Mouse (Mus musculus): Measurements from ENCODE around the gene Bcor. TPM values are rescaled to one million over a fixed set of nuclear protein-coding genes. Genes with fewer than 3 reads are reported as not detected.

Gene Bcor
- total and polyA plus RNA-seq, 2 experiments from 2014 or later, result 10.3 to 22.6 TPM

GRCm38 (mm10) chrX:12079309-12080094 lies 80.7 kb downstream of the Bcor start:
- Histone ChIP-seq H3K4me1 (ENCODE audit: insufficient read depth, low read length) (no peaks in the 10 kb centered on the region), H3K36me3 (ENCODE audit: insufficient read depth, low read length) (no peaks in the 10 kb centered on the region), H3K4me3 (ENCODE audit: low read length) (peak overlapping the region; percentile 56), H3K4me2 (ENCODE audit: low read depth, low read length) (peak overlapping the region; percentile 70), H3K9me3 (ENCODE audit: low read length) (no peaks in the 10 kb centered on the region), H3K27ac (peak overlapping the region; percentile 71), H3K27me3 (ENCODE audit: insufficient read depth, low read length) (no peaks in the 10 kb centered on the region; the same call in 1 of the 2 replicates), H3K9ac (replicated peaks; ENCODE audit: low read length) (peak overlapping the region; percentile 63)
- ATAC-seq (no peak), DNase-seq (ENCODE audit: low spot score) (peak; percentile 46)
- 5% methylated on average over 71 of the region's 79 CpGs for WGBS
- TF ChIP-seq CTCF (IDR thresholded peaks at IDR 0.05; ENCODE audit: low read depth), result no peak

- DNase-seq (ENCODE audit: low spot score), result no peak
- Histone ChIP-seq H3K27me3 (ENCODE audit: insufficient read depth, low read length) (no peaks in the 10 kb centered on the region), H3K4me2 (ENCODE audit: low read depth, low read length) (peak overlapping the region; percentile 70), H3K4me1 (ENCODE audit: insufficient read depth, low read length) (no peaks in the 10 kb centered on the region), H3K4me3 (ENCODE audit: low read length) (peak overlapping the region; percentile 56), H3K9ac (replicated peaks; ENCODE audit: low read length) (peak overlapping the region; percentile 63), H3K9me3 (ENCODE audit: low read length) (no peaks in the 10 kb centered on the region), H3K36me3 (ENCODE audit: insufficient read depth, low read length) (no peaks in the 10 kb centered on the region), H3K27ac (0 out of 2 replicates have a peak overlapping the region, but pooled peaks have one; percentile 71)
- WGBS, result 4% methylated on average over 27 of the region's 27 CpGs
- TF ChIP-seq CTCF (IDR thresholded peaks at IDR 0.05; ENCODE audit: low read depth), result no peak
- no peak for ATAC-seq
Observed at GRCm38 (mm10) chrX:12079059-12079308, 81.2 kb downstream of the Bcor start.

GRCm38 (mm10) chrX:12078195-12079058 lies 81.7 kb downstream of the Bcor start:
- Histone ChIP-seq H3K4me2 (ENCODE audit: low read depth, low read length) (peak overlapping the region; percentile 70), H3K36me3 (ENCODE audit: insufficient read depth, low read length) (no peaks in the 10 kb centered on the region), H3K4me1 (ENCODE audit: insufficient read depth, low read length) (no peaks in the 10 kb centered on the region), H3K4me3 (ENCODE audit: low read length) (peak overlapping the region; percentile 56), H3K27ac (no peak overlapping the region; the same call in 1 of the 2 replicates), H3K9me3 (ENCODE audit: low read length) (no peaks in the 10 kb centered on the region), H3K27me3 (ENCODE audit: insufficient read depth, low read length) (no peaks in the 10 kb centered on the region), H3K9ac (replicated peaks; ENCODE audit: low read length) (peak overlapping the region; percentile 63)
- no peak for TF ChIP-seq CTCF (IDR thresholded peaks at IDR 0.05; ENCODE audit: low read depth)
- DNase-seq (ENCODE audit: low spot score) (peak; percentile 22), ATAC-seq (no peak)
- 4% methylated on average over 72 of the region's 73 CpGs for WGBS

- Histone ChIP-seq H3K27ac (peak overlapping the region; percentile 48; the same call in 1 of the 2 replicates), H3K27me3 (ENCODE audit: insufficient read depth, low read length) (no peaks in the 10 kb centered on the region), H3K4me2 (ENCODE audit: low read depth, low read length) (peak overlapping the region; percentile 70), H3K4me1 (ENCODE audit: insufficient read depth, low read length) (0 out of 2 replicates have a peak, but pooled peaks cover 5% of the 10 kb centered on the region), H3K36me3 (ENCODE audit: insufficient read depth, low read length) (no peaks in the 10 kb centered on the region), H3K9ac (replicated peaks; ENCODE audit: low read length) (peak overlapping the region; percentile 50), H3K9me3 (ENCODE audit: low read length) (no peaks in the 10 kb centered on the region), H3K4me3 (ENCODE audit: low read length) (peak overlapping the region; percentile 56)
- TF ChIP-seq CTCF (IDR thresholded peaks at IDR 0.05; ENCODE audit: low read depth), result no peak
- ATAC-seq (no peak), DNase-seq (ENCODE audit: low spot score) (no peak)
- 5% methylated on average over 22 of the region's 22 CpGs for WGBS
Observed at GRCm38 (mm10) chrX:12077601-12077980, 82.6 kb downstream of the Bcor start.

- Histone ChIP-seq H3K9ac (replicated peaks; ENCODE audit: low read length) (peak overlapping the region; percentile 50), H3K27ac (peak overlapping the region; percentile 48; the same call in 1 of the 2 replicates), H3K4me2 (ENCODE audit: low read depth, low read length) (peak overlapping the region; percentile 70), H3K27me3 (ENCODE audit: insufficient read depth, low read length) (no peaks in the 10 kb centered on the region), H3K4me1 (ENCODE audit: insufficient read depth, low read length) (0 out of 2 replicates have a peak, but pooled peaks cover 5% of the 10 kb centered on the region), H3K9me3 (ENCODE audit: low read length) (no peaks in the 10 kb centered on the region), H3K4me3 (ENCODE audit: low read length) (peak overlapping the region; percentile 56), H3K36me3 (ENCODE audit: insufficient read depth, low read length) (no peaks in the 10 kb centered on the region)
- ATAC-seq, result peak; percentile 53
- no peak for TF ChIP-seq CTCF (IDR thresholded peaks at IDR 0.05; ENCODE audit: low read depth)
- DNase-seq (ENCODE audit: low spot score), result peak; percentile 70
- 3% methylated on average over 56 of the region's 58 CpGs for WGBS
Observed at GRCm38 (mm10) chrX:12076763-12077600, 83.2 kb downstream of the Bcor start.

GRCm38 (mm10) chrX:12072721-12073120 lies 87.4 kb downstream of the Bcor start:
- TF ChIP-seq CTCF (IDR thresholded peaks at IDR 0.05; ENCODE audit: low read depth), result no peak
- no peak overlapping the region for H3K27ac ChIP-seq
- no peaks in the 10 kb centered on the region for H3K36me3 ChIP-seq (ENCODE audit: insufficient read depth, low read length)
- no peak overlapping the region for H3K4me3 ChIP-seq (ENCODE audit: low read length)
- no peak overlapping the region for H3K4me2 ChIP-seq (ENCODE audit: low read depth, low read length)
- 19% methylated on average over 6 of the region's 6 CpGs for WGBS
- H3K27me3 ChIP-seq (ENCODE audit: insufficient read depth, low read length), result no peaks in the 10 kb centered on the region; the same call in 1 of the 2 replicates
- ATAC-seq (no peak), DNase-seq (ENCODE audit: low spot score) (peak; percentile 22)
- 0 out of 2 replicates have a peak, but pooled peaks cover 5% of the 10 kb centered on the region for H3K4me1 ChIP-seq (ENCODE audit: insufficient read depth, low read length)
- no peak overlapping the region for H3K9ac ChIP-seq (replicated peaks; ENCODE audit: low read length)
- H3K9me3 ChIP-seq (ENCODE audit: low read length), result no peaks in the 10 kb centered on the region

Measured in hindbrain, postnatal 0 days (tissue).